Mouse (Mus musculus): ENCODE data around the gene Dpm3. TPM values are rescaled to one million over a fixed set of nuclear protein-coding genes. Genes with fewer than 3 reads are reported as not detected.
"Not testable (repeated sequence)": the region's sequence is repeated elsewhere in the genome, so short reads cannot be mapped to it uniquely, and the experiment has no call there.

The Dpm3 gene
- 60.4 and 64.5 TPM in 2 replicates for polyA plus RNA-seq (2015; fragmentation: Nextera tagmentation; extraction: Ambion mirVana)

DNA sequence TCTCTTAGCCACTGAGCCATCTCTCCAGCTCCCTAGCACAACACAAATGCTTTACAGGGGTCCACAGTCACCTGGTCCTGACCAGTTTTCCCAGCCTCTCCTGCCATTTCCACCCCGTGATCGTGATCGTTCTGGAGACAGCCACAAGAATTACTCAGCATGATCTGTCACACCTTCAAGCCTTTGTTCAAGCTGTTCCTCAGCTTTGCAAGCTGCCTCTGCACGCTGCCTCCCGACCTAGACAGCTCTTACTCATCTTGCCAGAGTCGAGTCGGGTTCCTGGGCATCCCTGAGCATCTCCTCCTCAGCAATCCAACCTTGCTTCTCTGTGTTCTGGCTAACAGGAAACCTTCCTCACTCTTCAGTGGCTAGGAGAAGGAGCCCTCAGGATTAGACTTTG lies at the start of gene Dpm3:
Dpm3 (plus strand) TSS at position 283 of the 400 bp plus-strand sequence.
- H3K4me3 ChIP-seq (ENCODE audit: low read depth, low read length): no peak within 1 kb of the TSS
- H3K27ac ChIP-seq (ENCODE audit: low read length): no peak within 1 kb of the TSS
- H3K4me1 ChIP-seq (ENCODE audit: control insufficient read depth, insufficient read depth, low read length): no peaks in the 10 kb centered on the region
- WGBS: 49% methylated on average over 7 of the region's 7 CpGs
- ATAC-seq: no peak
- H3K27me3 ChIP-seq (ENCODE audit: control insufficient read depth, insufficient read depth, low read depth, low read length): no peaks in the 10 kb centered on the region
- H3K9me3 ChIP-seq (replicated peaks; ENCODE audit: control insufficient read depth, low read length, poor library complexity, severe bottlenecking): no peaks in the 10 kb centered on the region
- H3K9ac ChIP-seq (ENCODE audit: low read depth, low read length): no peak within 1 kb of the TSS
- no peak within 1 kb of the TSS for H3K4me2 ChIP-seq (ENCODE audit: low read length)
- no peaks in the 10 kb centered on the region for H3K36me3 ChIP-seq (ENCODE audit: control insufficient read depth, insufficient read depth, low read length)

GRCm38 (mm10) chr3:89209731-89210130 lies 49.4 kb upstream of the Dpm3 start:
- no peak overlapping the region for H3K9ac ChIP-seq (ENCODE audit: low read depth, low read length)
- no peaks in the 10 kb centered on the region for H3K9me3 ChIP-seq (replicated peaks; ENCODE audit: control insufficient read depth, low read length, poor library complexity, severe bottlenecking)
- H3K27ac ChIP-seq (ENCODE audit: low read length): no peak overlapping the region
- 89% methylated on average over 7 of the region's 7 CpGs for WGBS
- H3K4me3 ChIP-seq (ENCODE audit: low read depth, low read length): no peak overlapping the region
- no peak for ATAC-seq
- H3K4me1 ChIP-seq (ENCODE audit: control insufficient read depth, insufficient read depth, low read length): peaks cover 8% of the 10 kb centered on the region
- H3K4me2 ChIP-seq (ENCODE audit: low read length): no peak overlapping the region
- no peaks in the 10 kb centered on the region for H3K27me3 ChIP-seq (ENCODE audit: control insufficient read depth, insufficient read depth, low read depth, low read length)
- H3K36me3 ChIP-seq (ENCODE audit: control insufficient read depth, insufficient read depth, low read length): peaks cover 35% of the 10 kb centered on the region

- peaks cover 10% of the 10 kb centered on the region for H3K4me1 ChIP-seq (ENCODE audit: control insufficient read depth, insufficient read depth, low read length)
- H3K27ac ChIP-seq (ENCODE audit: low read length): no peak overlapping the region
- H3K27me3 ChIP-seq (ENCODE audit: control insufficient read depth, insufficient read depth, low read depth, low read length): no peaks in the 10 kb centered on the region
- H3K4me3 ChIP-seq (ENCODE audit: low read depth, low read length): no peak overlapping the region
- peaks cover 31% of the 10 kb centered on the region for H3K36me3 ChIP-seq (ENCODE audit: control insufficient read depth, insufficient read depth, low read length)
- WGBS: 86% methylated on average over 13 of the region's 13 CpGs
- H3K9ac ChIP-seq (ENCODE audit: low read depth, low read length): no peak overlapping the region
- no peaks in the 10 kb centered on the region for H3K9me3 ChIP-seq (replicated peaks; ENCODE audit: control insufficient read depth, low read length, poor library complexity, severe bottlenecking)
- no peak overlapping the region for H3K4me2 ChIP-seq (ENCODE audit: low read length)
- ATAC-seq: no peak
Observed at GRCm38 (mm10) chr3:89210162-89210561, 49.0 kb upstream of the Dpm3 start.

DNA sequence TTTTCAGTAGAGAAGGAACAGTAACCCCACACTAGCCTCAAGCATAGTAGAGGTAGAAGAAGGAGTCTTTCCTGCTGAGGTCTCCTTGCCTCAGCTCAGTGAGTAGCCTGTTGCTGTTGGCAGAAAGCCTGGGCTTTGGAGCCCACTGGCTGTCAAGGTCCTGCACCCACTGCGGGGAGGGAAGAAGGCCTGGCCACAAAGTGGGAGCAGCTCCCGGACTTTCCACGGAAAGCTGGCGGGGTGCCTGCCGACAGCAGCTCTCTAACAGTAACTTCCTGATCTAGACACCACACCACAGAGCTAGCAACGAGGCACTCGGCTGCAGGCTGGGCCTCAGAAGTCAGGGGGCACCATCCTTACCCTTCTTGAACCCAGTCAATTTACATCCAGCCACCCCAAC lies 48.4 kb upstream of the Dpm3 start:
- WGBS: 90% methylated on average over 7 of the region's 7 CpGs
- Histone ChIP-seq H3K4me3 (ENCODE audit: low read depth, low read length) (no peak overlapping the region), H3K27ac (ENCODE audit: low read length) (no peak overlapping the region), H3K27me3 (ENCODE audit: control insufficient read depth, insufficient read depth, low read depth, low read length) (no peaks in the 10 kb centered on the region), H3K36me3 (ENCODE audit: control insufficient read depth, insufficient read depth, low read length) (peaks cover 26% of the 10 kb centered on the region), H3K9ac (ENCODE audit: low read depth, low read length) (no peak overlapping the region), H3K4me2 (ENCODE audit: low read length) (no peak overlapping the region), H3K4me1 (ENCODE audit: control insufficient read depth, insufficient read depth, low read length) (peaks cover 16% of the 10 kb centered on the region), H3K9me3 (replicated peaks; ENCODE audit: control insufficient read depth, low read length, poor library complexity, severe bottlenecking) (no peaks in the 10 kb centered on the region)
- ATAC-seq: no peak

DNA sequence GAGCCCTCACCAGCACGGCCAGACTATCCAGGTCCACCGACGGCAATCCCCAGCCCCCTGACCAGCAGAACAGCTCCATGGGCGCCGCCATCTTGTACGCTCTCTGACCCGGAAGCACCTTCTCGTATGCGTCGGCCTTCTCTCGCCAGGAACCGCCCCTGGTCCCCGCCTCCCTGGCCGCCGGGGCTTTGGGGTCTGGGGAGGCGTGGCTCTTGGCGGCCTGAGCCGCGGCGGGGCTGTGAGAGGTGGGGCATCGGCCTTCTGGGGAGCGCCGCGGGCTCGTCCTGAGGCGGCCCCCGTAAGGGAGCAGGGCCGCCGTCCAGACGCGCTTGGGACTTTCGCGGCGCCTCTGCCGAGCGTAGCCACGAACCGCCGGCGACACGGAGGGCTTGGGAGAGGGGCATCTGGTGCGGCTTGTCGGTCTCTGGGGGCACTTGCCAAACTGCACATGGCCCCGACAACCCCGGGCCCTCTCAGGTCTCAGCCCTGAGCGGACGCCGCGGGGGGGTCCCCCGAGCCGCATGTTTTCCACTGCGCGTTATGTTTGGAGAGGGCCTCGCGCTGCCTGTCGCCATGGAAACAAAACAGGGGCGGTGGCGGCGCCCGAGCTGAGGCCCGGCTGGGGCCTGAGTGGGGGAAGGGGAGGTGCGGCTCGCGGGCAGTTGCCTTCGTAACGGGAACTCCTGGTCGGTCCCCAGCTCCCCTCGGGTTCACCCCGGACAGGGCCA lies 45.2 kb upstream of the Dpm3 start:
- peak; percentile 88 for ATAC-seq
- H3K4me2 ChIP-seq (ENCODE audit: low read length): peak overlapping the region; percentile 69
- WGBS: under 1% methylated on average over 68 of the region's 69 CpGs
- peaks cover 7% of the 10 kb centered on the region; the same call in 1 of the 2 replicates for H3K36me3 ChIP-seq (ENCODE audit: control insufficient read depth, insufficient read depth, low read length)
- H3K27ac ChIP-seq (ENCODE audit: low read length): peak overlapping the region; percentile 98
- no peaks in the 10 kb centered on the region for H3K9me3 ChIP-seq (replicated peaks; ENCODE audit: control insufficient read depth, low read length, poor library complexity, severe bottlenecking)
- H3K4me3 ChIP-seq (ENCODE audit: low read depth, low read length): peak overlapping the region; percentile 58
- peak overlapping the region; percentile 90 for H3K9ac ChIP-seq (ENCODE audit: low read depth, low read length)
- no peaks in the 10 kb centered on the region for H3K27me3 ChIP-seq (ENCODE audit: control insufficient read depth, insufficient read depth, low read depth, low read length)
- peaks cover 21% of the 10 kb centered on the region for H3K4me1 ChIP-seq (ENCODE audit: control insufficient read depth, insufficient read depth, low read length)

DNA sequence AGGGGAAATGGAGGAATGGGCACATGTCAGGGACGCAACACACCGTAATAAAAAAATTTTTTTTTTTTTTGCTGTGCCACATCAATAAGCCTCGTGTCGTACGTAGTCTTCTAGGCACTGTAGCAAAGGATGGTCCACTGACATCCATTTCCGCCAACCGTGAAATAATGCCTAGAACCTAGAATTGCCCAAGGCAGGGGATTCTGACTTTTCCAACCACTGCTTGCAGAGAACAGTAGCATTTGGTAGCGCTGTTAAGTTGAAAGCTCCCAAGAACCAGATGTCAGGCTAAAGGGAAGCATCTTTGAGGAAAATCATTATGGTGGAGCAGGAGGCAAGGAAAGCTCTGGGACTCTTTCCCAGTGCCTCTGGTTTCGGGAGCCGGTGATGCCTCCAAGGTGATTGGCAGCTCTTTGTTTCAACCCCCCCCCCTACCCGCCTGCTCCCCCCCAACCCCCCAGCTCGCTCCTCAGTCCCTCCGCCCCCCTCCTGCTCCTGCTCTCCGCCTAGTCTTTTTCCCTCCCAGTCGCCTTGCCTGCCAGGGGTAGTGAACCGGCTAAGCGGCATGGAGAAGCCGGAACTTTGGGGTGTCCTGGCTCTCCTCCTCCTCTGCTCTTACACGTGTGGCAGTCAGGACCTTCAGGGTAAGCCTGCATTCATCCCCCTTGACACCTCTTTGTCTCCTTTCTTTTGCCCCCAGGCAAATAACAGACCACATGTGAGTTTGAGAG lies 44.3 kb upstream of the Dpm3 start, which contains the start of gene Thbs3:
Thbs3 (plus strand) TSS at position 500 of the 731 bp plus-strand sequence.
- H3K9me3 ChIP-seq (replicated peaks; ENCODE audit: control insufficient read depth, low read length, poor library complexity, severe bottlenecking): no peaks in the 10 kb centered on the region
- peak within 1 kb of the TSS; percentile 90 for H3K9ac ChIP-seq (ENCODE audit: low read depth, low read length)
- 1% methylated on average over 16 of the region's 19 CpGs for WGBS
- ATAC-seq: no peak
- 0 out of 2 replicates have a peak, but pooled peaks cover 3% of the 10 kb centered on the region for H3K36me3 ChIP-seq (ENCODE audit: control insufficient read depth, insufficient read depth, low read length)
- H3K4me1 ChIP-seq (ENCODE audit: control insufficient read depth, insufficient read depth, low read length): peaks cover 21% of the 10 kb centered on the region
- H3K4me3 ChIP-seq (ENCODE audit: low read depth, low read length): peak within 1 kb of the TSS; percentile 58
- H3K4me2 ChIP-seq (ENCODE audit: low read length): peak within 1 kb of the TSS; percentile 69
- no peaks in the 10 kb centered on the region for H3K27me3 ChIP-seq (ENCODE audit: control insufficient read depth, insufficient read depth, low read depth, low read length)
- H3K27ac ChIP-seq (ENCODE audit: low read length): peak within 1 kb of the TSS; percentile 98

GRCm38 (mm10) chr3:89215853-89216252 lies 43.3 kb upstream of the Dpm3 start:
- peak overlapping the region; percentile 98 for H3K27ac ChIP-seq (ENCODE audit: low read length)
- WGBS: 0% methylated on average over 6 of the region's 6 CpGs
- no peaks in the 10 kb centered on the region for H3K9me3 ChIP-seq (replicated peaks; ENCODE audit: control insufficient read depth, low read length, poor library complexity, severe bottlenecking)
- no peaks in the 10 kb centered on the region for H3K27me3 ChIP-seq (ENCODE audit: control insufficient read depth, insufficient read depth, low read depth, low read length)
- H3K4me1 ChIP-seq (ENCODE audit: control insufficient read depth, insufficient read depth, low read length): peaks cover 21% of the 10 kb centered on the region
- peak overlapping the region; percentile 90 for H3K9ac ChIP-seq (ENCODE audit: low read depth, low read length)
- no peaks in the 10 kb centered on the region for H3K36me3 ChIP-seq (ENCODE audit: control insufficient read depth, insufficient read depth, low read length)
- ATAC-seq: peak; percentile 52
- H3K4me3 ChIP-seq (ENCODE audit: low read depth, low read length): peak overlapping the region; percentile 58
- H3K4me2 ChIP-seq (ENCODE audit: low read length): peak overlapping the region; percentile 69

GRCm38 (mm10) chr3:89216407-89216806 lies 42.8 kb upstream of the Dpm3 start:
- Histone ChIP-seq H3K9ac (ENCODE audit: low read depth, low read length) (0 out of 2 replicates have a peak overlapping the region, but pooled peaks have one; percentile 7), H3K4me1 (ENCODE audit: control insufficient read depth, insufficient read depth, low read length) (peaks cover 21% of the 10 kb centered on the region), H3K27ac (ENCODE audit: low read length) (0 out of 2 replicates have a peak overlapping the region, but pooled peaks have one; percentile 98)
- not testable (repeated sequence) for H3K4me2 ChIP-seq (ENCODE audit: low read length); ATAC-seq; H3K9me3 ChIP-seq (replicated peaks; ENCODE audit: control insufficient read depth, low read length, poor library complexity, severe bottlenecking); H3K4me3 ChIP-seq (ENCODE audit: low read depth, low read length); H3K27me3 ChIP-seq (ENCODE audit: control insufficient read depth, insufficient read depth, low read depth, low read length); H3K36me3 ChIP-seq (ENCODE audit: control insufficient read depth, insufficient read depth, low read length)
- 68% methylated on average over 7 of the region's 7 CpGs for WGBS

GRCm38 (mm10) chr3:89218271-89218670 lies 40.9 kb upstream of the Dpm3 start:
- no peaks in the 10 kb centered on the region for H3K27me3 ChIP-seq (ENCODE audit: control insufficient read depth, insufficient read depth, low read depth, low read length)
- no peaks in the 10 kb centered on the region for H3K9me3 ChIP-seq (replicated peaks; ENCODE audit: control insufficient read depth, low read length, poor library complexity, severe bottlenecking)
- H3K27ac ChIP-seq (ENCODE audit: low read length): no peak overlapping the region
- WGBS: 66% methylated on average over 1 of the region's 1 CpGs
- peaks cover 14% of the 10 kb centered on the region for H3K4me1 ChIP-seq (ENCODE audit: control insufficient read depth, insufficient read depth, low read length)
- H3K4me2 ChIP-seq (ENCODE audit: low read length): no peak overlapping the region
- no peak overlapping the region for H3K9ac ChIP-seq (ENCODE audit: low read depth, low read length)
- no peak for ATAC-seq
- H3K4me3 ChIP-seq (ENCODE audit: low read depth, low read length): no peak overlapping the region
- no peaks in the 10 kb centered on the region for H3K36me3 ChIP-seq (ENCODE audit: control insufficient read depth, insufficient read depth, low read length)
